Mouse (Mus musculus): ENCODE measurements around the gene Rab3gap2.

- no peak for TF ChIP-seq POLR2A (IDR thresholded peaks at IDR 0.05; ENCODE audit: borderline replicate concordance, insufficient read depth, low read length)
- no peak for TF ChIP-seq CTCF (IDR thresholded peaks at IDR 0.05; ENCODE audit: borderline replicate concordance, insufficient read depth, low read depth, low read length)
Measured at GRCm38 (mm10) chr1:185287066-185287465, 83.1 kb downstream of the Rab3gap2 start.
